Mouse (Mus musculus): ENCODE measurements around the gene Bcas3.

The Bcas3 gene

GRCm38 (mm10) chr11:85379091-85379490 is 26.1 kb downstream of the Bcas3 start:
- in situ Hi-C loops (cut with MseI, MboI): no loop called here

GRCm38 (mm10) chr11:85380046-85380445 is 27.1 kb downstream of the Bcas3 start:
- in situ Hi-C loops (cut with MseI, MboI): loop anchor here (5.0 kb wide), 2 partner anchors 87 to 102 kb away; no protein-coding TSS in a partner anchor

GRCm38 (mm10) chr11:85382055-85382454 is 29.1 kb downstream of the Bcas3 start:
- in situ Hi-C loops (cut with MseI, MboI): loop anchor here (5.0 kb wide), 2 partner anchors 85 to 100 kb away; no protein-coding TSS in a partner anchor

- in situ Hi-C loops (cut with MseI, MboI): loop anchor here (5.0 kb wide), 2 partner anchors 83 to 98 kb away; no protein-coding TSS in a partner anchor
These were observed 31.2 kb downstream of the Bcas3 start for GRCm38 (mm10) chr11:85383975-85384821.

- in situ Hi-C loops (cut with MseI, MboI): no loop called here
These were observed 39.4 kb downstream of the Bcas3 start for GRCm38 (mm10) chr11:85392179-85392863.

- in situ Hi-C loops (cut with MseI, MboI): no loop called here
These were observed 39.9 kb downstream of the Bcas3 start for GRCm38 (mm10) chr11:85392864-85393220.

GRCm38 (mm10) chr11:85393990-85394389 is 41.0 kb downstream of the Bcas3 start:
- in situ Hi-C loops (cut with MseI, MboI): no loop called here

- in situ Hi-C loops (cut with MseI, MboI): no loop called here
These were observed 42.4 kb downstream of the Bcas3 start for GRCm38 (mm10) chr11:85395361-85395760.

- in situ Hi-C loops (cut with MseI, MboI): no loop called here
These were observed 53.6 kb downstream of the Bcas3 start for GRCm38 (mm10) chr11:85406531-85406930.

- in situ Hi-C loops (cut with MseI, MboI): no loop called here
These were observed 54.7 kb downstream of the Bcas3 start for GRCm38 (mm10) chr11:85407700-85408099.

- in situ Hi-C loops (cut with MseI, MboI): no loop called here
These were observed 59.4 kb downstream of the Bcas3 start for GRCm38 (mm10) chr11:85412319-85412718.

GRCm38 (mm10) chr11:85414476-85414875 is 61.5 kb downstream of the Bcas3 start:
- in situ Hi-C loops (cut with MseI, MboI): no loop called here

- in situ Hi-C loops (cut with MseI, MboI): no loop called here
These were observed 74.4 kb downstream of the Bcas3 start for GRCm38 (mm10) chr11:85427353-85427752.

GRCm38 (mm10) chr11:85428227-85428626 is 75.3 kb downstream of the Bcas3 start:
- in situ Hi-C loops (cut with MseI, MboI): no loop called here

- in situ Hi-C loops (cut with MseI, MboI): no loop called here
These were observed 77.9 kb downstream of the Bcas3 start for GRCm38 (mm10) chr11:85430743-85431448.

GRCm38 (mm10) chr11:85447375-85447774 is 94.4 kb downstream of the Bcas3 start:
- in situ Hi-C loops (cut with MseI, MboI): no loop called here

GRCm38 (mm10) chr11:85453598-85454304 is 100.8 kb downstream of the Bcas3 start:
- in situ Hi-C loops (cut with MseI, MboI): no loop called here

- in situ Hi-C loops (cut with MseI, MboI): no loop called here
These were observed 101.3 kb downstream of the Bcas3 start for GRCm38 (mm10) chr11:85454305-85454682.

- in situ Hi-C loops (cut with MseI, MboI): no loop called here
These were observed 108.6 kb downstream of the Bcas3 start for GRCm38 (mm10) chr11:85461536-85461935.

GRCm38 (mm10) chr11:85469526-85469925 is 116.6 kb downstream of the Bcas3 start:
- in situ Hi-C loops (cut with MseI, MboI): loop anchor here in 1 of 2 experiments (5.0 kb wide), 1 partner anchor 87 kb away; no protein-coding TSS in a partner anchor

- in situ Hi-C loops (cut with MseI, MboI): no loop called here
These were observed 117.5 kb downstream of the Bcas3 start for GRCm38 (mm10) chr11:85470508-85470907.

Measured in mouse trophoblast stem cell (cell line).